Mouse (Mus musculus) hindbrain, embryonic 16.5 days (tissue): ENCODE measurements around the gene Rabgap1l. TPM values are rescaled to one million over a fixed set of nuclear protein-coding genes. Genes with fewer than 3 reads are reported as not detected.

Experiments used
- ATAC-seq: fragments of 200-750 bp; cut with Nextera tagmentation; 2 replicates; pipeline ENCODE4 v1.8.0; 2017; ENCODE audit warnings: moderate TSS enrichment, moderate library complexity
- H3K27ac ChIP-seq: fragments of 300-500 bp; sonication (generic); 2 replicates; pipeline ENCODE4 v1.5.1; 2014; ENCODE audit warnings: low read depth, mild to moderate bottlenecking, control low read depth, low read length, moderate library complexity
- H3K27me3 ChIP-seq: fragments of 300-500 bp; sonication (generic); replicated peaks from 2 replicates; pipeline ENCODE4 v1.6.1; 2014; ENCODE audit warnings: low read length; ENCODE audit not compliant: control insufficient read depth, insufficient read depth
- H3K36me3 ChIP-seq: fragments of 300-500 bp; sonication (generic); 2 replicates; pipeline ENCODE4 v1.6.1; 2014; ENCODE audit warnings: mild to moderate bottlenecking, low read length, moderate library complexity, mixed read lengths; ENCODE audit not compliant: control insufficient read depth, insufficient read depth
- H3K4me1 ChIP-seq: fragments of 300-500 bp; sonication (generic); 2 replicates; pipeline ENCODE4 v1.6.1; 2014; ENCODE audit warnings: low read depth, low read length; ENCODE audit not compliant: control insufficient read depth, insufficient read depth
- H3K4me2 ChIP-seq: fragments of 300-500 bp; sonication (generic); 2 replicates; pipeline ENCODE4 v1.6.1; 2014; ENCODE audit warnings: mild to moderate bottlenecking, low read length, control low read depth, moderate library complexity
- H3K4me3 ChIP-seq: fragments of 300-500 bp; sonication (generic); 2 replicates; pipeline ENCODE4 v1.5.1; 2014; ENCODE audit warnings: mild to moderate bottlenecking, low read length, control low read depth, moderate library complexity
- H3K9ac ChIP-seq: fragments of 300-500 bp; sonication (generic); 2 replicates; pipeline ENCODE4 v1.6.1; 2014; ENCODE audit warnings: low read depth, mild to moderate bottlenecking, control low read depth, low read length, moderate library complexity
- H3K9me3 ChIP-seq: fragments of 300-500 bp; sonication (generic); 2 replicates; pipeline ENCODE4 v1.6.1; 2014; ENCODE audit warnings: mild to moderate bottlenecking, low read length, moderate library complexity; ENCODE audit not compliant: control insufficient read depth
- WGBS: fragments of 180-500 bp; shearing (Covaris S2); extraction: QIAGEN DNeasy Blood & Tissue Kit; methylation state at CpG from one replicate; pipeline ENCODE4 v1.1.7; 2014; 5-methylcytosine and 5-hydroxymethylcytosine counted together
- polyA plus RNA-seq: library from polyadenylated mRNA; unstranded; fragments of >200 nt; fragmentation: Nextera tagmentation; extraction: Ambion mirVana; gene quantifications from 2 replicates; pipeline ENCODE4 v1.2.1, GENCODE M21; 2015

Rabgap1l gene
- polyA plus RNA-seq, 1 experiment from 2014 or later = 30.0 TPM

DNA sequence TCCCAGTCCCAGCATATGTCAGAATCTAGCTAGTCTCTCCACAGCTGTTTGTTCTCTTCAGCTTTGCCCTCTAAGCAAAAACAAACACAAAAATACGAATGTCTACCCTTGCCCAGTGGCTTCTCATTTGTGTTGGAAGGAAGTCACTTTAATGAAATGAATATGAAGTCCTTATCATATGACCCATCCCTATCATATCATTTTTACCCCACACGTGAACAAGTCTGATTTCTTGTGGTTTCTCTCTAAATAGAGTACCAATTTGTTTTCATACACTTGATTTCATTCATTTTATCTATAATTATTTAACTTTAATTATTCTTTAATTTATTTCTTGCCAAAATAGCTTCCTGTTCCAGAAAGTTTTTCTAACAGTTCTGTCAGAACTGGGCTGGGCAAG is 341.3 kb downstream of the Rabgap1l start:
- no peak for ATAC-seq
- no peaks in the 10 kb centered on the region for H3K4me1 ChIP-seq
- no peaks in the 10 kb centered on the region for H3K9me3 ChIP-seq
- no peak overlapping the region for H3K9ac ChIP-seq
- no peak overlapping the region for H3K4me2 ChIP-seq
- no peak overlapping the region for H3K4me3 ChIP-seq
- 81% methylated on average over 2 of the region's 2 CpGs for WGBS
- no peak overlapping the region for H3K27ac ChIP-seq
- H3K36me3 ChIP-seq = no peaks in the 10 kb centered on the region
- H3K27me3 ChIP-seq = no peaks in the 10 kb centered on the region

DNA sequence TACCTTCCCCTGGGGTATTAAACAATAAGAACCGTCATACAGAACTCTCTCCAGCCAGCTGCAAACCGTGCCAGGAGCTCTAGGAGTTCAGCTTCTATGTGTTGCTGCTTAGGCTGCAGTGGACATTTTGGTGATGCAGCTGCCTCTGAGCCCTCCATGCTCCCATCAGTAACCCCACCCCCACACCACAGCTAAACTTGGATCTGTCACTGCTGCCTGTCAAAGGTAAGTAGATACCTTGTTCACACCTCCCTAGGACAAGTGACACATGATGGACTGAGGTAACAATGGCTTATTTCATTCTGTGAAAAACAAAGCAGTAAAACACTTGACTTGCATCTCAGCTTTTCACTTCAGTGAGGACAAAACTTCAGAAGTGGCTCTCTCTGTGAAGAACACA is 344.3 kb downstream of the Rabgap1l start:
- Histone ChIP-seq H3K9ac (no peak overlapping the region), H3K9me3 (no peaks in the 10 kb centered on the region), H3K27ac (no peak overlapping the region), H3K36me3 (no peaks in the 10 kb centered on the region), H3K4me3 (no peak overlapping the region), H3K27me3 (no peaks in the 10 kb centered on the region), H3K4me1 (no peaks in the 10 kb centered on the region), H3K4me2 (no peak overlapping the region)
- ATAC-seq = no peak
- 31% methylated on average over 2 of the region's 2 CpGs for WGBS

DNA sequence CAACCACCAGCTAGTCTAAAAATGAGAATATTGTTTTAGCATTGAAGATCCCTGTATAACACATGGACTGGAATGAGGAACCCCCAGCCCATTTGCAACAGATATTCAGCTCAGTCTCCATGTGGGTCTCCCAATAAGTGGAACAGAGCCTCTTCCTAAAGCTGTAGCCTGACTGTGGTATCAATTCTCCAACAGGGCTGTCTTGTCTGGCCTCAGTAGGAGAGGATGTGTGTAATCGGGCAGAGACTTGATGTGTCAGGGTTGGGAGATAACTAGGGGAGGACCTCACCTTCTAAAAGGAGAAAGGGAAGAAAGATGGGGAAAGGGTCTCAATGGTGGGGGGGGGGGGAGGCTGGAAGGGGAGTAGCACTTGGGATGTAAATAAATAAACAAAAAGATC is 346.2 kb downstream of the Rabgap1l start:
- Histone ChIP-seq H3K36me3 (no peaks in the 10 kb centered on the region), H3K4me2 (no peak overlapping the region), H3K27me3 (no peaks in the 10 kb centered on the region), H3K9me3 (no peaks in the 10 kb centered on the region), H3K9ac (no peak overlapping the region), H3K4me3 (no peak overlapping the region), H3K27ac (no peak overlapping the region), H3K4me1 (no peaks in the 10 kb centered on the region; the same call in 1 of the 2 replicates)
- WGBS = 85% methylated on average over 1 of the region's 1 CpGs
- ATAC-seq = no peak

DNA sequence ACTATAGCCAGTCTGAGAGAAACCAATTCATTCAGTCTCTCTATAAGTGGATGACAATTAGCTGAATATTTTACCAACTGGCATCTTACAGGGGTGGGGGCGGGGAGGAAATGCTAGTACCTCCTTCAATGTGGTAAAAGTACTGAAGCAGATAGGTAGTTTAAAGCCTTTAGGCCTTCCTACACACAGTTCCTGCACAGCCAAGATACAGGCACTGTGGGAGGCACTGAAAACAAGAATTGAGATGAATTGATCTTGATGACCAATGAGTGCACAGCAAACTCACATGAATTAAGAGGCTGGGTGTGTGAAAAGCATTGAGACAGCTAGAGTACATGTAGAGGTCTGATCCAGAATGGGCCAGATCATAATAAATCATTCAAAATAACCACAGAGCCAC is 349.5 kb downstream of the Rabgap1l start:
- WGBS = 83% methylated on average over 1 of the region's 1 CpGs
- ATAC-seq = no peak
- no peak overlapping the region for H3K9ac ChIP-seq
- no peak overlapping the region for H3K27ac ChIP-seq
- no peaks in the 10 kb centered on the region for H3K36me3 ChIP-seq
- no peak overlapping the region for H3K4me2 ChIP-seq
- no peaks in the 10 kb centered on the region; the same call in 1 of the 2 replicates for H3K4me1 ChIP-seq
- H3K4me3 ChIP-seq = no peak overlapping the region
- no peaks in the 10 kb centered on the region for H3K27me3 ChIP-seq
- H3K9me3 ChIP-seq = no peaks in the 10 kb centered on the region

DNA sequence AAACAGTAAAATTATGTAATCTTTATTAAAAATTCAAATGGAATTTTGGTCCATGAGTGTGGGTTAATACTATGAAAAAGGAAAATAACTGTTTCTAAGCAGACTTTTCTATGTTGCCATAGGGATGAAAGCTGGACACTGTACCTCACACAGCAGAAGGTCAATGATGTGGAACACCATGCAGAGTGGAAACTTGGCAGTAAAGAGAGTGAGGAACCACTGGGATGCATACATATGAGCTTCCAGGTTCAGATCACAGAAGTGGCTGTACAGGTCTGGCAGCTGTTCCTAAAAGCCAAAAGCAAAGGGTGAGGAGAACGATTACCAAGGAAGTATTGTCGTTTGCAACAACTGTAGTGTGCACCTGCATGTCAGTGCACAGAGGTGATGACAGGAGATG is 351.3 kb downstream of the Rabgap1l start:
- Histone ChIP-seq H3K4me1 (no peaks in the 10 kb centered on the region; the same call in 1 of the 2 replicates), H3K9ac (no peak overlapping the region), H3K36me3 (no peaks in the 10 kb centered on the region), H3K27ac (no peak overlapping the region), H3K4me2 (no peak overlapping the region), H3K27me3 (no peaks in the 10 kb centered on the region), H3K4me3 (no peak overlapping the region), H3K9me3 (no peaks in the 10 kb centered on the region)
- 54% methylated on average over 2 of the region's 2 CpGs for WGBS
- ATAC-seq = peak; percentile 94

DNA sequence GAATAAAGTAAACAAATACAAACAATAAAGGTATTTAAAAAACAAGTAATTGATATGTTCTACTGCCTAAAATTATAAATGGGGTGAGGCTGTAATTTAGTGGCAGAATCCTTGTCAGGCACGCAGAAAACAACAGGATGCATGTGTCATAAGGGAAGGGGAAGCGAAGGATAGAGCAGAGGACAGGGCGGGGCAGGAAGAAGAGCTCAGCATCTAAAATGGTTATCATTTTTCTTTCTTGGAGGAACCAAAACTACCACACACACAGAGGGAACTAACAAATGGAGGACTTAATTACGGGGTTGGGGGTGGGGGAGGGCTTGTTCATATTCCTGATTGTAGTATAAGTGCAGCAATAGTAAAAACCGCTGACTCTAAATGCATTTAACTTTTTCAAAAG is 351.9 kb downstream of the Rabgap1l start:
- 90% methylated on average over 5 of the region's 5 CpGs for WGBS
- Histone ChIP-seq H3K9ac (no peak overlapping the region), H3K9me3 (no peaks in the 10 kb centered on the region), H3K4me3 (no peak overlapping the region), H3K4me2 (no peak overlapping the region), H3K36me3 (no peaks in the 10 kb centered on the region), H3K27ac (no peak overlapping the region), H3K27me3 (no peaks in the 10 kb centered on the region), H3K4me1 (no peaks in the 10 kb centered on the region; the same call in 1 of the 2 replicates)
- ATAC-seq = 0 out of 2 replicates have a peak, but pooled peaks have one; percentile 37

DNA sequence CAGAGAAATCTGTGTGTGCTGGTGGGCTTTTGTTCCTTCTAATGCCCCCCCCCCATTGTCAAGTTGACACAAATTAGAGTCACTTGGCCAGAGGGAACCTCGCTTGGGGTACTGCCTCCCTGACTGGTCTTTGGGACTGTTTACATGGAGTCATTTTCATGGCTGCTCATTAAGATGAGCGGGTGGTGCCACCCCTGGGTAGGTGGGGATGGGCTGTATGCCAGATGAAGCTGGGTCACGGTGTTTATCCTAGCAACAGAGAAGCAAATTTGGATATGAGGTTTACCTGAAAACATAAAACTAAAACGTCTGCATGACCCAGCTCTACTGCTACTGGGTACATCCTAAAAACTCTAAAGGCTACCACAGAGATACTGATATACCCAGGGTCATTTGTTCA is 354.2 kb downstream of the Rabgap1l start:
- Histone ChIP-seq H3K4me2 (no peak overlapping the region), H3K9ac (no peak overlapping the region), H3K27me3 (no peaks in the 10 kb centered on the region), H3K4me3 (no peak overlapping the region), H3K4me1 (no peaks in the 10 kb centered on the region; the same call in 1 of the 2 replicates), H3K27ac (no peak overlapping the region), H3K36me3 (no peaks in the 10 kb centered on the region), H3K9me3 (no peaks in the 10 kb centered on the region)
- 54% methylated on average over 4 of the region's 4 CpGs for WGBS
- ATAC-seq = no peak

DNA sequence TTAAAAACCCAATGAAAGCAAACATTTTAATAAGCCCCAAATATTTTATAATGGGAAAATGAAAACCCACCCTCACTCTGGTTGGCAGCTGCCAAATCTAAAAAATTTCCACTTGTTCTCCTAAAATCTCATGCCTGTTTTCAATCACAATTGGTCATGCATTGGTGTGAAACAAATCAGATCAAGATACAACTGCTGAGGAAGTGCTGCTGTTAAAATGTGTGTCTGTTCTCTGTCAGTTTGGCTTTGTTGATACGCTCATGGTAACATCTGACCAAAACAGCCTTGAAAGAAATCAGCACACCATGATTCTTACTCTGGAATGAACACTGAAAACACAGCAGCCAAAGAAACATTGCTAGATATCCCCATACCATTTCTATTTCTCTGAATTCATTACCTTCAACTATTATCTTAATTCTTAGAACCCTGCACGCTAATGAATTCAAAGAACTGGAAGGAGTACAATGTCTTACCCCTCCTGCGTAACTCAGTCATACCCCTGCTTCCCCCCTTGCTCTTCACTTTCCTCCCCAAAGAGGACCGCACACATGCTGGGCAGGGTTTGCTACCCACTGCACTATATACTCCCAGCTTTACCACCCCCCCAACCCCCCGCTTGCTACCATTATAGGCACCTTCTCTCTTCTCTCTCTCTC is 375.7 kb downstream of the Rabgap1l start:
- no peaks in the 10 kb centered on the region for H3K36me3 ChIP-seq
- WGBS = 67% methylated on average over 5 of the region's 5 CpGs
- no peak overlapping the region for H3K4me2 ChIP-seq
- H3K9ac ChIP-seq = no peak overlapping the region
- no peaks in the 10 kb centered on the region for H3K9me3 ChIP-seq
- no peak overlapping the region for H3K27ac ChIP-seq
- no peak for ATAC-seq
- H3K4me1 ChIP-seq = no peaks in the 10 kb centered on the region
- H3K4me3 ChIP-seq = no peak overlapping the region
- H3K27me3 ChIP-seq = no peaks in the 10 kb centered on the region

DNA sequence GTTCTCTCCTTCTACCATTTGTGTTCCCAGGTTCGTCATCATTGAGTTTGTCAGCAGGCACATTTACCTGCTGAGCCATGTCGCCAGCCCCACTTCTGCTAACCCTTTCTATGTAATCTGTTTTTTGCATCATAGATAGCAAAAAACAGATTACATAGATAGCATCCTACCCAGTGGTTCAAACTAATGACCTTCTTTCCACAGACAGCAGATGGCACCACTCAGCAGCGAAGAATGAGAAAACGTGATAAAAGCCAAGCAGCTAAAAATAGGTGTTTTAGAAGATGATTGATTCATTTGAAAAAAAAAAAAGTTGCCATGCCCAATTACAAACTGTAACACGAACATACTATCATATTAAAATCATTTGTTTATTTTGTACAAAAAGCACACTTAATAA is 382.2 kb downstream of the Rabgap1l start:
- no peaks in the 10 kb centered on the region for H3K36me3 ChIP-seq
- no peaks in the 10 kb centered on the region for H3K4me1 ChIP-seq
- H3K9me3 ChIP-seq = no peaks in the 10 kb centered on the region
- ATAC-seq = 0 out of 2 replicates have a peak, but pooled peaks have one; percentile 42
- no peaks in the 10 kb centered on the region for H3K27me3 ChIP-seq
- no peak overlapping the region for H3K4me2 ChIP-seq
- H3K9ac ChIP-seq = no peak overlapping the region
- WGBS = 45% methylated on average over 5 of the region's 5 CpGs
- H3K27ac ChIP-seq = no peak overlapping the region
- no peak overlapping the region for H3K4me3 ChIP-seq
